ENCODE assay signal across 9 mouse cellular contexts in the genomic region with DNA sequence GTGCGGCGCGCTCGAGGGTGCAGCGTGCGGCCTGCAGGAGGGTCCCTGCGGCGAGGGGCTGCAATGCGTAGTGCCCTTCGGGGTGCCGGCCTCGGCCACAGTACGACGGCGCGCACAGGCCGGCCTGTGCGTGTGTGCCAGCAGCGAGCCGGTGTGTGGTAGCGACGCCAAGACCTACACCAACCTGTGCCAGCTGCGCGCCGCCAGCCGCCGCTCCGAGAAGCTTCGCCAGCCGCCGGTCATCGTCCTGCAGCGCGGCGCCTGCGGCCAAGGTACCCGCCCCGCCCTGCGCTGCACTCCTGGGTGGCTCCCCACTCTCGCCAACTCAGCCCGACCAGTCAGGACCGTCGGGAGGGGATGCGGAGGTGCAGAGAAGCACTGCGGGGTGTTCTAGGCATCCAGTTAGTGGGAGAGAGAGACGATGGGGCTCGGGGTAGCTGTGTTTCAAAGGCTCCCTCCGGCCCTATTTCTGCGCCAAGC. TPM values are rescaled to one million over a fixed set of nuclear protein-coding genes. Genes with fewer than 3 reads are reported as not detected.
DNase-seq lines count a peak whose midpoint lies in the region; ATAC-seq and TF ChIP-seq lines count a peak whose summit lies in the region.
"Had no signal": no experiment of that assay in that cellular context is flagged by ENCODE, and none has a peak within 500 bp of the region (broad histone marks: within the 10 kb centered on the region; RNA-seq: fewer than 3 reads in every experiment).

No protein-coding gene starts in this region.

- H3K4me3 ChIP-seq in neural tube, embryonic 11.5 days (ENCODE audit: low read depth, low read length) = peak overlapping the region; percentile 48
- peak overlapping the region; percentile 59 for H3K4me3 ChIP-seq in embryonic fibroblast, embryonic 13.5 days (ENCODE audit: insufficient read depth, low read length)
- peak overlapping the region; percentile 40 for H3K4me3 ChIP-seq in midbrain, embryonic 14.5 days (replicated peaks; ENCODE audit: low read depth, low read length)

- no peak for TF ChIP-seq CTCF in embryonic fibroblast, embryonic 13.5 days (IDR thresholded peaks at IDR 0.05; ENCODE audit: borderline replicate concordance, insufficient read depth, low read length)

- no peak for TF ChIP-seq POLR2A in embryonic fibroblast, embryonic 13.5 days (IDR thresholded peaks at IDR 0.05; ENCODE audit: low read depth, low read length)

- 0 out of 2 replicates have a peak, but pooled peaks have one; percentile 27 for ATAC-seq in neural tube, embryonic 11.5 days (ENCODE audit: insufficient read depth, low FRiP score, low TSS enrichment)
- ATAC-seq in midbrain, embryonic 14.5 days (ENCODE audit: low FRiP score, low TSS enrichment) = no peak

- under 1% methylated on average over 49 of the region's 49 CpGs for WGBS in neural tube, embryonic 11.5 days
- WGBS in midbrain, embryonic 14.5 days = 1% methylated on average over 48 of the region's 49 CpGs

- peak; percentile 24 for DNase-seq in neural tube, embryonic 11.5 days (ENCODE audit: low spot score)
- no peak for DNase-seq in neural tube, embryonic 10.5 days (ENCODE audit: extremely low spot score, low spot score)
- peak; percentile 76 for DNase-seq in heart, postnatal 10 days
- DNase-seq in kidney, postnatal 4 days = peak; percentile 45 to 57
- DNase-seq in midbrain, embryonic 14.5 days = peak; percentile 12
- no peak for DNase-seq in layer of hippocampus, postnatal 14 days (ENCODE audit: low spot score in 2 of 2)
- no peak for DNase-seq in cerebellum, adult 11 months

- no peak overlapping the region for H3K27ac ChIP-seq in neural tube, embryonic 11.5 days (ENCODE audit: low read depth, low read length)
- no peak overlapping the region for H3K27ac ChIP-seq in embryonic fibroblast, embryonic 13.5 days (ENCODE audit: insufficient read depth, low read length)
- no peak overlapping the region for H3K27ac ChIP-seq in midbrain, embryonic 14.5 days (replicated peaks; ENCODE audit: low read depth, low read length)
- H3K27ac ChIP-seq: macrophage had no signal

- intact Hi-C loops in heart, postnatal 10 days (cut with DNase I) = loop anchor here (1.0 kb wide), 1 partner anchor 41 kb away; no protein-coding TSS in a partner anchor

- no peaks in the 10 kb centered on the region for H3K36me3 ChIP-seq in neural tube, embryonic 11.5 days (ENCODE audit: control insufficient read depth, insufficient read depth, low read length)
- H3K36me3 ChIP-seq in midbrain, embryonic 14.5 days (ENCODE audit: control insufficient read depth, insufficient read depth, low read length) = no peaks in the 10 kb centered on the region

- H3K4me1 ChIP-seq in neural tube, embryonic 11.5 days (ENCODE audit: control insufficient read depth, insufficient read depth, low read length) = peaks cover 12% of the 10 kb centered on the region; the same call in 1 of the 2 replicates
- no peaks in the 10 kb centered on the region; the same call in 1 of the 2 replicates for H3K4me1 ChIP-seq in embryonic fibroblast, embryonic 13.5 days (ENCODE audit: control insufficient read depth, insufficient read depth, low read length)
- H3K4me1 ChIP-seq in midbrain, embryonic 14.5 days (ENCODE audit: control insufficient read depth, insufficient read depth, low read length) = peaks cover 11% of the 10 kb centered on the region; the same call in 1 of the 2 replicates

- peak overlapping the region; percentile 63 for H3K4me2 ChIP-seq in neural tube, embryonic 11.5 days (ENCODE audit: low read depth)
- H3K4me2 ChIP-seq in midbrain, embryonic 14.5 days (ENCODE audit: low read length) = peak overlapping the region; percentile 60

- peaks cover 49% of the 10 kb centered on the region for H3K27me3 ChIP-seq in neural tube, embryonic 11.5 days (ENCODE audit: control insufficient read depth, insufficient read depth, low read length)
- peaks cover 59% of the 10 kb centered on the region for H3K27me3 ChIP-seq in midbrain, embryonic 14.5 days (ENCODE audit: control insufficient read depth, insufficient read depth, low read length)

- H3K9me3 ChIP-seq in neural tube, embryonic 11.5 days (ENCODE audit: control insufficient read depth, low read length) = 0 out of 2 replicates have a peak, but pooled peaks cover 2% of the 10 kb centered on the region
- no peaks in the 10 kb centered on the region for H3K9me3 ChIP-seq in midbrain, embryonic 14.5 days (ENCODE audit: control insufficient read depth, low read length)

- peak overlapping the region; percentile 33 for H3K9ac ChIP-seq in neural tube, embryonic 11.5 days (ENCODE audit: low read length)
- peak overlapping the region; percentile 29 for H3K9ac ChIP-seq in midbrain, embryonic 14.5 days (replicated peaks; ENCODE audit: low read length)

RNA-seq across cellular contexts. Expression of gene Htra1, which starts 0.6 kb away (rescaled TPM):
- 7.2 and 7.5 TPM in 2 replicates for polyA plus RNA-seq in neural tube, embryonic 11.5 days (2014; fragmentation: Nextera tagmentation; extraction: Ambion mirVana)
- polyA plus RNA-seq in embryonic fibroblast, embryonic 13.5 days (2011; ENCODE audit: insufficient read length, low read depth, missing spikeins) = 195 and 242 TPM in 2 replicates
- total RNA-seq in heart, postnatal 10 days (2021) = 100 to 1,000 TPM; 176 to 209 TPM
- 6.9 and 12.7 TPM in 2 replicates for polyA plus RNA-seq in midbrain, embryonic 14.5 days (2014; fragmentation: Nextera tagmentation; extraction: Ambion mirVana)
- 100 to 1,000 TPM; 304 to 349 TPM for total RNA-seq in layer of hippocampus, postnatal 14 days (2021)

Comparison
In these comparisons a context has a peak if more than half of its experiments do, and no peak if none do; other contexts are left out.
1. DNase-seq: peak in neural tube, embryonic 11.5 days (single experiment), heart, postnatal 10 days (2 of 2), kidney, postnatal 4 days (2 of 2) and midbrain, embryonic 14.5 days (single experiment); none in neural tube, embryonic 10.5 days (single experiment), layer of hippocampus, postnatal 14 days (0 of 2) and cerebellum, adult 11 months (single experiment).
2. RNA of gene Htra1, which starts 0.6 kb away (polyA plus RNA-seq): 195 to 242 TPM in embryonic fibroblast, embryonic 13.5 days; 6.9 to 12.7 TPM in midbrain, embryonic 14.5 days and 7.2 to 7.5 TPM in neural tube, embryonic 11.5 days; every median in the first group is over 10 times any median in the second.
3. Peak in every context shown above with its lines, with median percentiles within 50 percentile points of each other: H3K4me3 ChIP-seq.